Mouse (Mus musculus) erythroid progenitor cell, adult 5-6 weeks (primary cell): ENCODE results near the gene Fanci. TPM values are rescaled to one million over a fixed set of nuclear protein-coding genes. Genes with fewer than 3 reads are reported as not detected.

Source experiments
- ATAC-seq: replicated peaks from 2 replicates; pipeline ENCODE4 v1.8.0; 2016; ENCODE audit warnings: moderate number of reproducible peaks, mild to moderate bottlenecking, moderate TSS enrichment, inconsistent platforms; ENCODE audit not compliant: poor library complexity, low FRiP score, severe bottlenecking
- total RNA-seq, 2 experiments: library from RNA; stranded (forward) in 1 of 2; stranded (reverse) in 1 of 2; fragments of 150-400 nt in 1 of 2; fragments of 186-747, 209-891 nt in 1 of 2; gene quantifications; 2 replicates each; pipeline versions ENCODE4 v1.2.3 to v1.2.4; 2015 to 2017; ENCODE audit warnings: low replicate concordance in 2 of 2

Gene Fanci
- total RNA-seq (2015; ENCODE audit: low replicate concordance) (17.3 and 20.1 TPM in 2 replicates), total RNA-seq (2017; ENCODE audit: low replicate concordance) (30.4 and 63.0 TPM in 2 replicates)

- peak; percentile 91 for ATAC-seq
Measured at GRCm38 (mm10) chr7:79391883-79392649, at the start of gene Fanci. Fanci (plus strand) TSS chr7:79391929.

GRCm38 (mm10) chr7:79345902-79346301 lies 45.8 kb upstream of the Fanci start:
- ATAC-seq, result no peak

- ATAC-seq, result no peak
Measured at GRCm38 (mm10) chr7:79346555-79347075, 45.1 kb upstream of the Fanci start.

GRCm38 (mm10) chr7:79347108-79347813 lies 44.5 kb upstream of the Fanci start:
- ATAC-seq, result no peak

GRCm38 (mm10) chr7:79348816-79349215 lies 42.9 kb upstream of the Fanci start:
- ATAC-seq, result no peak

- peak; percentile 59; the same call in 1 of the 2 replicates for ATAC-seq
Measured at GRCm38 (mm10) chr7:79349738-79350386, 41.9 kb upstream of the Fanci start.

GRCm38 (mm10) chr7:79358350-79359182 lies 33.2 kb upstream of the Fanci start:
- ATAC-seq, result peak; percentile 27; the same call in 1 of the 2 replicates

GRCm38 (mm10) chr7:79359183-79359435 lies 32.6 kb upstream of the Fanci start:
- no peak for ATAC-seq

GRCm38 (mm10) chr7:79360056-79360455 lies 31.7 kb upstream of the Fanci start:
- no peak for ATAC-seq

GRCm38 (mm10) chr7:79362208-79362607 lies 29.5 kb upstream of the Fanci start:
- no peak for ATAC-seq

- no peak for ATAC-seq
Measured at GRCm38 (mm10) chr7:79362830-79363229, 28.9 kb upstream of the Fanci start.

- 0 out of 2 replicates have a peak, but pooled peaks have one; percentile 40 for ATAC-seq
Measured at GRCm38 (mm10) chr7:79363370-79364043, 28.2 kb upstream of the Fanci start.

GRCm38 (mm10) chr7:79368664-79369063 lies 23.1 kb upstream of the Fanci start:
- no peak for ATAC-seq

GRCm38 (mm10) chr7:79369416-79369815 lies 22.3 kb upstream of the Fanci start:
- no peak for ATAC-seq

GRCm38 (mm10) chr7:79371321-79371879 lies 20.3 kb upstream of the Fanci start:
- ATAC-seq, result peak; percentile 88

- ATAC-seq, result no peak
Measured at GRCm38 (mm10) chr7:79374017-79374416, 17.7 kb upstream of the Fanci start.

- no peak for ATAC-seq
Measured at GRCm38 (mm10) chr7:79375594-79375993, 16.1 kb upstream of the Fanci start.

- ATAC-seq, result no peak
Measured at GRCm38 (mm10) chr7:79376516-79377275, 15.0 kb upstream of the Fanci start.
